Mouse (Mus musculus) cerebellum, adult 8-10 months (tissue): ENCODE results near the gene Smarcd2.

Experiments used
- DNase-seq: peaks from one replicate; pipeline ENCODE4 v3.0.0; 2022

Smarcd2 gene

GRCm38 (mm10) chr11:106272644-106273310 is at the start of gene Smarcd2:
Gene Smarcd2, minus strand, starts transcription at chr11:106272972.
- DNase-seq, result peak; percentile 98

GRCm38 (mm10) chr11:106318406-106319366 is 45.9 kb upstream of the Smarcd2 start:
- DNase-seq, result no peak

GRCm38 (mm10) chr11:106317801-106318200 is 45.0 kb upstream of the Smarcd2 start:
- no peak for DNase-seq

- no peak for DNase-seq
These were observed 43.6 kb upstream of the Smarcd2 start for GRCm38 (mm10) chr11:106316416-106316815.

GRCm38 (mm10) chr11:106314333-106314812 is 41.6 kb upstream of the Smarcd2 start, which contains the start of gene Cd79b:
Gene Cd79b, minus strand, starts transcription at chr11:106314762.
- no peak for DNase-seq

- DNase-seq, result no peak
These were observed 40.8 kb upstream of the Smarcd2 start for GRCm38 (mm10) chr11:106313533-106313932.

- no peak for DNase-seq
These were observed 37.4 kb upstream of the Smarcd2 start for GRCm38 (mm10) chr11:106310123-106310522.

- DNase-seq, result no peak
These were observed 35.4 kb upstream of the Smarcd2 start for GRCm38 (mm10) chr11:106308162-106308561.

- DNase-seq, result no peak
These were observed 34.7 kb upstream of the Smarcd2 start for GRCm38 (mm10) chr11:106307432-106307831.

GRCm38 (mm10) chr11:106306758-106307157 is 34.0 kb upstream of the Smarcd2 start:
- DNase-seq, result no peak

- no peak for DNase-seq
These were observed 33.3 kb upstream of the Smarcd2 start for GRCm38 (mm10) chr11:106306065-106306385.

GRCm38 (mm10) chr11:106305348-106306064 is 32.7 kb upstream of the Smarcd2 start:
- DNase-seq, result no peak

GRCm38 (mm10) chr11:106302634-106303033 is 29.9 kb upstream of the Smarcd2 start:
- peak; percentile 64 for DNase-seq

- DNase-seq, result no peak
These were observed 29.0 kb upstream of the Smarcd2 start, which contains the start of gene Gh for GRCm38 (mm10) chr11:106301765-106302164. Gene Gh, minus strand, starts transcription at chr11:106301865.

GRCm38 (mm10) chr11:106291861-106292260 is 19.1 kb upstream of the Smarcd2 start:
- DNase-seq, result peak; percentile 83

- DNase-seq, result peak; percentile 23
These were observed 17.6 kb upstream of the Smarcd2 start for GRCm38 (mm10) chr11:106290376-106290775.

- DNase-seq, result peak; percentile 90
These were observed 16.6 kb upstream of the Smarcd2 start for GRCm38 (mm10) chr11:106289369-106289768.

- peak; percentile 84 for DNase-seq
These were observed 14.2 kb upstream of the Smarcd2 start for GRCm38 (mm10) chr11:106286987-106287386.

- peak; percentile 51 for DNase-seq
These were observed 13.4 kb upstream of the Smarcd2 start for GRCm38 (mm10) chr11:106286206-106286605.

- DNase-seq, result peak; percentile 35
These were observed 11.4 kb upstream of the Smarcd2 start for GRCm38 (mm10) chr11:106284126-106284525.

- DNase-seq, result peak; percentile 41
These were observed 10.6 kb upstream of the Smarcd2 start for GRCm38 (mm10) chr11:106283371-106283770.

GRCm38 (mm10) chr11:106282452-106282851 is 9.7 kb upstream of the Smarcd2 start:
- DNase-seq, result no peak

GRCm38 (mm10) chr11:106276454-106276853 is 3.7 kb upstream of the Smarcd2 start, which contains the start of gene Tcam1:
Gene Tcam1, plus strand, starts transcription at chr11:106276672.
- DNase-seq, result peak; percentile 96
